Mouse (Mus musculus) spleen, postnatal 36 days (tissue): ENCODE measurements around the gene Mif4gd.
A peak's percentile ranks its signal among the peaks of the same experiment; 100 is the strongest.

Experiments used
- DNase-seq, 2 experiments: peaks; one replicate each; pipeline ENCODE4 v3.0.0; 2022; ENCODE audit warnings: low spot score in 2 of 2, mixed read lengths in 1 of 2

Mif4gd gene

DNA sequence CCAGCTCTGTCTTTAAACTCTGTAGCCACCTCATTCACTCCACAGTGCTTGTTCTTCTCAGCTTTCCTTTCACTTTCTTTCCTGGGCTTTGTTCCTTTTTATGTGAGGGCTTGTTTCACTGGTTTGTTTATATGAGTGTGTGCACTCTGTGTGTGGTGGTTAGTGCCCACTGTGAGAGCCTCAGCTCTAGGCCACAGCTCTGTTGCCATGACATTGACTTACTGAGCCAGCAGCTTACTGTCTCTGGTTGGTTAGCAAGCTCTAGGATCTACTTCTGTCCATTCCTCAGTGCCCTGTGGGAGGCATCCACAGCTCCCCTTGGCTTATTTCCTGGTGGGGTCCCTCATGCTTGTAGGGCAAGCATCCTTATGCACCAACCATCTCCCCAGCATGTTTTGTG, 33.7 kb downstream of the Mif4gd start:
- no peak for DNase-seq

DNA sequence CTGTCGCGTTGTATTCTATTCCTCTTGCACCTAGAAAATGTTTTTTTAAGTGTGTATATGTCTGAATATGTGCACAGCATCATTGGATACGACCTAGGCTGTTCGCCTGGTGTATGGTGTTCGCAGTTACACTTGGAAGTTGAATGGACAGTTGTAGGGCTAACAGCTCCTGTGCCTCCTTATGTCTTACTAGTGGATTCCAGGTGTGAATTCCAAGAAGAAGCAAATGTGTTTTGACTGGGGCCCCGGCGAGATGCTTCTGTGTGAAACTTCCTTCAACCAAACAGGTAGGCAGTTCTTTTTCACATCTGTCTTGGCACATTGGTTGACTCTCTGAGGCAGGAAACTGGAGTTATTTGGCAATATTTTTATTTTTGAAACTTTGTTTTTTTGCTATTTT, 47.8 kb downstream of the Mif4gd start:
- no peak for DNase-seq

DNA sequence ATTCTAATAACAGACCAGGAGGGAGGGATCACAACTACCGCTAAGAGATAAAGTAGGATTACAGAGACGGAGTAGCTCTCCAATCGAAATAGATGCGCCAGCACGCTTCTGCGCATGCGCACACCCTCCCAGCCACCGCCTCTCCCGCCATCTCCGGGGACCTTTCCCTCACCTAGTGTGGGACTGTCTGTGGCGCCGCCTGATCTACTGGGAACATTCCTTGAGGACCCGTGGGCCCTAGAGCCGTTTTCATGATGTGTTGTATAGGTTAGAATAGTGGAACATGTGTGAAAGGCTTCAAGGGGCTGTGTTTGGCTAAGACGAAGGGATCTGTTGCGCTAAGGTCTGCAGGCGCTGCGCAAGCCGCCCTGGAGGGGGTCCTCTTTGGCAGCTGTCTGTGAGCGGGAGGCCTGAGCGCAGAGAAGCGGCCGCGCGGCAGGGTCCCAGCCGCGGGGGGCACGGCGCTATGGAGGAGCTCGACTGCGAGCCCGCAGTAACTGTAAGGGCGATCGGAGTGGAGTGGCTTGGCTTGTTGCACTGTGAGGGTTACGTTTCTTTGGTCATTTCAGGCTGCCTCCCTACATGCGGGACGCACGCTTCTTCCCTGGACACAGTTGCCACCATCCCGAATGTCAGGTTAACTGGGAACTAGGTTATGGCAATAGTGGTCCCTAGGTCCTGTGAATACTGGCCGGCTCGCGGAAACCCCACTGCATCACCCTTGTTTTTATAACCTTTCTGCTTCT, 48.5 kb downstream of the Mif4gd start, which contains the start of gene Nup85:
Gene Nup85 (plus strand): TSS at position 371 of the 746 bp plus-strand sequence.
- peak; percentile 96 to 97 for DNase-seq

DNA sequence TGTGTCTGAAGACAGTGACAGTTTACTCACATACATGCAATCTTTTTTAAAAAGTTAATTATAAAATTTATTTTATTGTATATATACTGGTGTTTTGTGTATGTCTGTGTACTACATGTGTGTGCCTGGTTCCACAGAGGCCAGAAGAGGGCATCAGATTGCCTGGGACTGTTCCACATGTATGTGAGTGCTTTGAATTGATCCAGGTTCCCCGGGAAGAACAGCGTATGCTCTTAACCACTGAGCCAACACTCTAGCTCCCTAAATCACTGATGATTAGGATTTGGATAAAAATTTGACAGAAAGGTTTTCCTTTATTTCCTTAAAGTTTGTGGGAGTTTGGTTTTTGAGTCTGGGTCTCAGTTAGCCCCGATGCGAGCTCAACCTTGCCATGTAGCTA, 49.4 kb downstream of the Mif4gd start:
- DNase-seq, result peak in 1 of 2 experiments; percentile 35
